Mouse (Mus musculus) hindbrain, embryonic 11.5 days (tissue): ENCODE results near the gene Znhit2. TPM values are rescaled to one million over a fixed set of nuclear protein-coding genes. Genes with fewer than 3 reads are reported as not detected.

ENCODE experiments used
- ATAC-seq: fragments of 200-750 bp; cut with Nextera tagmentation; 2 replicates; pipeline ENCODE4 v1.8.0; 2017; ENCODE audit warnings: mild to moderate bottlenecking, moderate TSS enrichment, moderate library complexity; ENCODE audit not compliant: low FRiP score
- DNase-seq: peaks from one replicate; pipeline ENCODE4 v3.0.0-alpha.2; 2015; ENCODE audit warnings: low spot score
- H3K27ac ChIP-seq: fragments of 300-500 bp; sonication (generic); 2 replicates; pipeline ENCODE4 v1.5.1; 2014; ENCODE audit warnings: mild to moderate bottlenecking, low read depth, low read length
- H3K27me3 ChIP-seq: fragments of 300-500 bp; sonication (generic); 2 replicates; pipeline ENCODE4 v1.6.1; 2014; ENCODE audit warnings: mild to moderate bottlenecking, low read length, moderate library complexity, mixed read lengths; ENCODE audit not compliant: control insufficient read depth, insufficient read depth
- H3K36me3 ChIP-seq: fragments of 300-500 bp; sonication (generic); 2 replicates; pipeline ENCODE4 v1.6.1; 2014; ENCODE audit warnings: mild to moderate bottlenecking, low read length, moderate library complexity, mixed read lengths; ENCODE audit not compliant: control insufficient read depth, insufficient read depth
- H3K4me1 ChIP-seq: fragments of 300-500 bp; sonication (generic); replicated peaks from 2 replicates; pipeline ENCODE4 v1.6.1; 2014; ENCODE audit warnings: low read length, mixed read lengths; ENCODE audit not compliant: control insufficient read depth, insufficient read depth
- H3K4me2 ChIP-seq: fragments of 300-500 bp; sonication (generic); replicated peaks from 2 replicates; pipeline ENCODE4 v1.6.1; 2014; ENCODE audit warnings: mild to moderate bottlenecking, low read depth, low read length
- H3K4me3 ChIP-seq: fragments of 300-500 bp; sonication (generic); 2 replicates; pipeline ENCODE4 v1.5.1; 2014; ENCODE audit warnings: low read depth, low read length
- H3K9ac ChIP-seq: fragments of 300-500 bp; sonication (generic); 2 replicates; pipeline ENCODE4 v1.6.1; 2014; ENCODE audit warnings: low read depth, low read length
- H3K9me3 ChIP-seq: fragments of 300-500 bp; sonication (generic); 2 replicates; pipeline ENCODE4 v1.6.1; 2016; ENCODE audit warnings: low read length; ENCODE audit not compliant: control insufficient read depth
- WGBS: fragments of 180-500 bp; shearing (Covaris S2); extraction: QIAGEN DNeasy Blood & Tissue Kit; methylation state at CpG from one replicate; pipeline ENCODE4 v1.1.7; 2014; 5-methylcytosine and 5-hydroxymethylcytosine counted together
- polyA plus RNA-seq: library from polyadenylated mRNA; unstranded; fragments of >200 nt; fragmentation: Nextera tagmentation; extraction: Ambion mirVana; gene quantifications from 2 replicates; pipeline ENCODE4 v1.2.1, GENCODE M21; 2014

Gene Znhit2
- polyA plus RNA-seq, 1 experiment from 2014 or later = 39.7 TPM

DNA sequence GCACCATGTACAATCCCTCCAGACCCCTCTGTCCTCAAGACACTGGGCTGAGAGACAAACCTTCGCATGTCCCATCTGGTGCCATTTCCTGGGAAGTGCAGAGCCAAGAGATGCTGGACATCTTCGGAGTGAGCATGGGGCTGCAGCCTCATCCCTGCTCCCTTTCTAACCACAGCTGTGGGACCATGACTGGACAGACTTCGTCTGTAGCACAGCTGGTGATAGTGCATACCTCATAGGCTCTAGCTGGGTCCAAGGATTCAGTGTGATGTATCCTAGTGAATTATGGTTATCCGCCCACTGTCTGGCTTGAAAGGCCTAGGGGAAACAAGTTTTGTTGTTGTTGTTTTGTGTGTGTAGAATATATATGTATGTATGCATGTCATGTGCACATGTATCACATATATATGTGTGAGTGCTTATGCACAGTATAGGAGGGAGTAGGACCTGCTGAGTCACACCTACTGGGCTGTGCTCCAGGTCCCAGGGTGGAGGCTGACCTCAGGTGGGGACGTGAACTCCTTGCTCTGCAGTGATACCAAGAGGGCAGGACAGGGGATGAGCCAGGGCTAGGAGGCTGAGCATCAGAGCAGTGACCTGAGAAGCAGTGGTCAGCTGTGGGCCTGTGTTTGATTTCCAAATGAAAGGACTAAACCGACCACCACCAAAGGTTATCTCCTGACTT lies 41.3 kb downstream of the Znhit2 start:
- WGBS = 80% methylated on average over 6 of the region's 6 CpGs

GRCm38 (mm10) chr19:6104476-6104875 lies 43.5 kb downstream of the Znhit2 start:
- Histone ChIP-seq H3K4me3 (no peak overlapping the region), H3K36me3 (no peaks in the 10 kb centered on the region), H3K27ac (no peak overlapping the region), H3K9me3 (no peaks in the 10 kb centered on the region), H3K27me3 (no peaks in the 10 kb centered on the region), H3K9ac (no peak overlapping the region; the same call in 1 of the 2 replicates), H3K4me1 (no peaks in the 10 kb centered on the region), H3K4me2 (no peak overlapping the region)
- WGBS = 91% methylated on average over 4 of the region's 4 CpGs
- ATAC-seq (no peak), DNase-seq (no peak)

More for the DNA sequence above, 41.3 kb downstream of the Znhit2 start:
- Histone ChIP-seq H3K27me3 (no peaks in the 10 kb centered on the region), H3K4me2 (no peak overlapping the region), H3K9me3 (no peaks in the 10 kb centered on the region), H3K36me3 (no peaks in the 10 kb centered on the region), H3K4me1 (no peaks in the 10 kb centered on the region), H3K4me3 (no peak overlapping the region), H3K27ac (no peak overlapping the region), H3K9ac (0 out of 2 replicates have a peak overlapping the region, but pooled peaks have one; percentile 7)
- DNase-seq (no peak), ATAC-seq (no peak)

- Histone ChIP-seq H3K9ac (no peak within 1 kb of the TSS), H3K9me3 (no peaks in the 10 kb centered on the region), H3K36me3 (no peaks in the 10 kb centered on the region), H3K27me3 (no peaks in the 10 kb centered on the region), H3K4me1 (no peaks in the 10 kb centered on the region), H3K4me3 (no peak within 1 kb of the TSS), H3K4me2 (no peak within 1 kb of the TSS), H3K27ac (no peak within 1 kb of the TSS)
- ATAC-seq (no peak), DNase-seq (no peak)
- 85% methylated on average over 7 of the region's 7 CpGs for WGBS
Observed at GRCm38 (mm10) chr19:6105586-6105985, 44.6 kb downstream of the Znhit2 start, which contains the start of gene Naaladl1. Naaladl1 (plus strand) TSS chr19:6105782.

Other genes with a start within 250 kb of the Znhit2 start
- gene Frmd8, start 185.9 kb upstream of the Znhit2 start, polyA plus RNA-seq = 14.9 and 15.8 TPM in 2 replicates
- gene Slc25a45, start 183.4 kb upstream of the Znhit2 start, polyA plus RNA-seq = 1.0 and 1.1 TPM in 2 replicates
- 7.0 and 7.5 TPM in 2 replicates for gene Tigd3, start 167.0 kb upstream of the Znhit2 start, polyA plus RNA-seq
- 154 and 171 TPM in 2 replicates for gene Dpf2, start 148.2 kb upstream of the Znhit2 start, polyA plus RNA-seq
- gene Cdc42ep2, start 136.4 kb upstream of the Znhit2 start, polyA plus RNA-seq = 3.4 TPM in 2 replicates
- gene Pola2, start 97.0 kb upstream of the Znhit2 start, polyA plus RNA-seq = 67.7 and 68.3 TPM in 2 replicates
- not detected in 2 replicates for gene Slc22a20, start 75.0 kb upstream of the Znhit2 start, polyA plus RNA-seq
- 3.8 and 4.2 TPM in 2 replicates for gene Capn1, start 45.3 kb upstream of the Znhit2 start, polyA plus RNA-seq
- gene Syvn1, start 14.6 kb upstream of the Znhit2 start, polyA plus RNA-seq = 23.9 and 27.1 TPM in 2 replicates
- 81.7 and 86.6 TPM in 2 replicates for gene Mrpl49, start 3.4 kb upstream of the Znhit2 start, polyA plus RNA-seq
- 749 and 751 TPM in 2 replicates for gene Fau, start 3.3 kb upstream of the Znhit2 start, polyA plus RNA-seq
- 36.0 and 38.1 TPM in 2 replicates for gene Tm7sf2, start 7.2 kb downstream of the Znhit2 start, polyA plus RNA-seq
- 47.4 and 49.7 TPM in 2 replicates for gene Vps51, start 16.0 kb downstream of the Znhit2 start, polyA plus RNA-seq
- not detected in 2 replicates for gene Tmem262, start 18.8 kb downstream of the Znhit2 start, polyA plus RNA-seq
- 1.4 and 1.7 TPM in 2 replicates for gene Gm28374, start 21.1 kb downstream of the Znhit2 start, polyA plus RNA-seq
- gene Zfpl1, start 23.8 kb downstream of the Znhit2 start, polyA plus RNA-seq = 70.1 and 77.8 TPM in 2 replicates
- gene Cdca5, start 23.8 kb downstream of the Znhit2 start, polyA plus RNA-seq = 45.8 and 51.5 TPM in 2 replicates
- gene AC131692.1, start 33.2 kb downstream of the Znhit2 start, polyA plus RNA-seq = 0.49 and 0.62 TPM in 2 replicates
- gene Naaladl1, start 44.6 kb downstream of the Znhit2 start, polyA plus RNA-seq = 0.38 and 0.59 TPM in 2 replicates
- 62.6 and 62.9 TPM in 2 replicates for gene Sac3d1, start 57.5 kb downstream of the Znhit2 start, polyA plus RNA-seq
- 26.9 and 32.4 TPM in 2 replicates for gene Snx15, start 67.1 kb downstream of the Znhit2 start, polyA plus RNA-seq
- 0.32 TPM in 1 of 2 replicates, not detected in the other for gene Batf2, start 79.8 kb downstream of the Znhit2 start, polyA plus RNA-seq
- 80.0 and 82.4 TPM in 2 replicates for gene Arl2, start 80.4 kb downstream of the Znhit2 start, polyA plus RNA-seq
- not detected in 2 replicates for gene Majin, start 123.2 kb downstream of the Znhit2 start, polyA plus RNA-seq
- 0.71 and 0.98 TPM in 2 replicates for gene Gpha2, start 165.2 kb downstream of the Znhit2 start, polyA plus RNA-seq
- 42.1 and 46.8 TPM in 2 replicates for gene Ppp2r5b, start 174.7 kb downstream of the Znhit2 start, polyA plus RNA-seq
- 7.0 and 8.1 TPM in 2 replicates for gene Atg2a, start 180.5 kb downstream of the Znhit2 start, polyA plus RNA-seq
- gene Ehd1, start 215.5 kb downstream of the Znhit2 start, polyA plus RNA-seq = 62.6 and 67.4 TPM in 2 replicates
- 0.50 and 0.82 TPM in 2 replicates for gene Cdc42bpg, start 245.3 kb downstream of the Znhit2 start, polyA plus RNA-seq